Mouse (Mus musculus) left cerebral cortex, adult 2 months (tissue): ENCODE measurements around the gene Sox9. TPM values are rescaled to one million over a fixed set of nuclear protein-coding genes. Genes with fewer than 3 reads are reported as not detected.

Experiments used
- DNase-seq, 2 experiments: peaks; one replicate each; pipeline ENCODE4 v3.0.0; 2021 to 2022; ENCODE audit warnings: low spot score in 2 of 2, mixed read lengths in 1 of 2; ENCODE audit errors: extremely low spot score in 1 of 2
- H3K27ac ChIP-seq: fragments of 200-600 bp; 2 replicates; pipeline ENCODE4 v1.8.1; 2022
- H3K4me3 ChIP-seq: fragments of 200-600 bp; 2 replicates; pipeline ENCODE4 v1.8.1; 2022
- CTCF ChIP-seq: fragments of 200-600 bp; IDR thresholded peaks from 2 replicates; pipeline ENCODE4 v1.8.1; 2022; ENCODE audit warnings: antibody characterized with exemption, mild to moderate bottlenecking, moderate library complexity
- intact Hi-C: fragments of 180-260 bp; cut with DNase I; formaldehyde crosslinking; loops from one replicate; pipeline ENCODE4 v1.15.1; 2025
- total RNA-seq, 2 experiments: library from RNA; stranded (reverse); gene quantifications; 2 replicates each; pipeline ENCODE4 v1.2.3; 2021

Gene Sox9
- total RNA-seq, 2 experiments from 2014 or later, result 18.7 to 26.3 TPM

- H3K27ac ChIP-seq, result no peak overlapping the region
- no peak for TF ChIP-seq CTCF
- no peak overlapping the region for H3K4me3 ChIP-seq
- intact Hi-C loops, result no loop called here
- DNase-seq, result no peak
Measured at GRCm38 (mm10) chr11:112835468-112836092, 53.6 kb downstream of the Sox9 start.
